Mouse (Mus musculus) 3134 (cell line): ENCODE measurements around the gene Lrmda.
A peak's percentile ranks its signal among the peaks of the same experiment; 100 is the strongest.

Source experiments
- DNase-seq: peaks from one replicate; pipeline ENCODE4 v3.0.0-alpha.2; 2011; ENCODE audit warnings: low spot score; ENCODE audit not compliant: insufficient read length; ENCODE audit errors: extremely low read depth

The Lrmda gene

DNA sequence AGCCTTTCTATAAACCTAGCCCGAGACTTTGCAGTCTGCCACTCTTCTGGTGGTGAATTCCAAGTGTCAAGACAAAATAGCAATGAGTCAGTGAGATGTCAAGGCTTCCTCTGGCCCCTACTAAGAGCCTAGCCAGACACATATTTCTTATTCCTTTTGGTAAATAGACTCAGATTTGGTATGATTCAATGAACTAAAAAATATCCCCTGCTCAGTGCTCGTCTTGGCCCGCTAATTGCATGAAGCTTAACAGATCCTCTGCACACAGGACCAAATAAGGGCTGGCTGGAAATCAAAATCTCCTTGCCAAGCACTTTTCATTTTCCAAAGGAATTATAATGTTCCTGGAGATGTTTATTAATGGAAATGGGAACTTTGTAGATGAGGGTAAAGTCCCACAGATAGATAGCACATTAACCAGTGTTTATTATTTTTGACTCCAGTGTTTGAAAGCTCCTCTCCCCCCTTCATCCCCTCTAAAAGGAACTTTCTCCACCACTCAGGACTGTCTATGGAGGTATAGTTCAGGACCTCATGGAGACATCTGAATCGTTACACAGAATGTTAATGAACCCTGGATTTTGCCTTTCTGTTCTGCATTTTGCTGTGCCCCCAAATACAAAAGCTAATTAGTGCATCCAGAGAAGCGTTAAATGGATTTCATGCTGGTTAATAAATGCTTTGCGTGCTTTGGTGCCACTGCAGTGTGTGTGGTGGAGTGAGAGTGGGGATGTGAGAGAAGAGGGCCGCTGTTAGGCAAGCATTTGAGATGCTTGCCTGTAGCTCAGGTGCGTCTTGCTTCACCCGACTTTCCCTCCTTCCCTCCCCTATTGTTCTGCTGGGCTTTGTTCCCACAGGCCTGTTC lies 945.5 kb downstream of the Lrmda start:
- no peak for DNase-seq

- no peak for DNase-seq
Measured at GRCm38 (mm10) chr14:22968705-22969104, 949.2 kb downstream of the Lrmda start.

DNA sequence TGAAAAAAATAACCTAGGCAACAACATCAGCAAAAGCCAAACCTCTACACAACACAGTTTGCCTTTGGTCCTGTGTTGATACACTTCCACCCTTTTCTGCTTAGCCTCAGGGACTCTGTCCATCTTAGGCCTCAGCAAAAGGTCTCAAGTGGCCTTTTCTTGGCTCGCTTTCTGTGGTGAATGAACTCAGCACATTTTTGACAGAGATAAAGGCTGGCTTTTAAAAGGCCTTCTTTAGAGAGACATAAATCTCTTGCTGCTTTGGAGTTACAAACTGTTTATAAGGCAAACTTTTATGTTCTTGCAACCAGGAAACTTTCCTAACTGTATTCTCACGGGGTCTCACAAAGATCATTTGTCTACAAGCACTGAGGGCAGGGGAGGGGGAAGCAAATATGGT lies 967.2 kb downstream of the Lrmda start:
- no peak for DNase-seq

DNA sequence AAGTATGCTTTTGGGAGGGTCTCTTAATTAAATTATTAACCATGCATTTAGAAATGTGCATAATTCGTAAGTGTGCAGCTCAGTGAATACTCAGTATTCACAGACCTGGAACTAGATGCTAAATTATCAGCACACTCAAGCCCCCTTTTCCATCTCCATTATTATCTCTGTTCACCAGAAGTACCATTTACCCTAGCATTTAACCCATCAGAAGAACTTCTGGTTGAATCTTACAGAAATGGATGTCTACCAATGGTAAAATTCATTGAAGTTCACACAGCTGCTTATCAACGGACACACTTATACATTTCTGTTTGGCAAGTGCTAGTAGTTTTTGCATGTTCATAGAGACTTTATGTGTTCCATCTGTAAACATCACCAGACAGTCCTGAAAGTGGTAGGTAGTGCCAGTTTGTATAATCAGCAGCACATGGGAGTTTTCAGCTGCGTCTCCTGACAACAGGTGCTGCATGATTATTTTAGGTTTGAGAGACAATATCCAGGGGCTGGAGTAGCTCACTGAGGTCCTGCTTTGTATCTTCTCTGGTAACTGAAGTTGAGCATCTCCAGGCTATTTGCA lies 968.7 kb downstream of the Lrmda start:
- DNase-seq: no peak

GRCm38 (mm10) chr14:22995184-22995935 lies 975.8 kb downstream of the Lrmda start:
- DNase-seq: no peak

DNA sequence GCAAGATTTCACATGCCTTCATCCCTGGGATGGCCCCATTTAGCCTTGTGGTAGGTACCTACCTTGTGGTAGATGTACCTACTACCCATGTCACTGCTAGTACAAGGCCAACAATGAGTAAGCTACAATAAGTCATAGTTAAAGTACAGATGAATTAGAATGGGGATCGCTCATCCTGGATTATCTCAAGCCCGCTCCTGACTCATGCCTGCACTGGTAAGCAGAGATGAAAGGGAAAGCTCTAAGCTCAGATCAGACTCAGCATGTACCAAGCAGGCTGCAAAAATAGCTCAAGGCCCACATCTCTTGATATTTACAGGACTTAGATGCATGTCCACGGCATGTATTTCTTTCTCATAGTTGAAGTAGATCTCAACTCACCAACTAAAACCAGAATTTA lies 979.4 kb downstream of the Lrmda start:
- DNase-seq: no peak

GRCm38 (mm10) chr14:23011989-23012388 lies 992.5 kb downstream of the Lrmda start:
- DNase-seq: no peak

- DNase-seq: no peak
Measured at GRCm38 (mm10) chr14:23014747-23015286, 995.3 kb downstream of the Lrmda start.

DNA sequence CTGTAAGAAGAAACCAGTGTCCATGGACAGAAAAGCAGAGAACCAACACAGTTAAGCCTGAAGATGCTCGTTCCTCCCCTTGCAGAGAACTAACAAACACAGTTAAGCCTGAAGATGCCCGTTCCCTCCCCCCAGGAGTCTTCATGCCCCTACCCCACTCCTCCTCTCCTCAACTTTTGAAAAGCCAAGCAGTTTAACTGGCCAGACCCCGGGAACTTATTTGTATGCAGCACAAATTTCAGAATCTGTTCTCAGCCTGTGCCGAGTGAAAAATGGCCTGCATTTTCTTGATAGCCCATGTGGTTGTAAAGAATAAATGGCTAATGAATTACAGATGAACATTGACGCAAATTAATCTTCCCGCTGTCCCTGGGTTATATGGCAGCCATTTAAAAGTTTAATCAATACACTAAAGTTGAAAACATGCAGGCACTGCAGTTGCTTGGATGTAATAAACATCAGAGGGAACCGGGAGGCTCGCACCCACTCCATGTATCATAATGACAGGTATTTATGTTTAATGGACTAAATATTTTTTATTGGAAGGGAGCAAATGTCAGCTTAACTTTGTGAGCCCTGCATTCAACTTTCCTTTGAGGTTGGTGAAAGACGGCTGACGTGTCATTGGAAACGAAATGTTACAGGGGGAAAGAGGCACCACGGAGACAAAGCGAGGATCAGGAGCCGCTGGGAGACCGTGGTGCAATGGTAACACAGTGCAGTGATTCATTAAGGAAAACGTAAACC lies 996.0 kb downstream of the Lrmda start:
- DNase-seq: no peak

GRCm38 (mm10) chr14:23016068-23016611 lies 996.6 kb downstream of the Lrmda start:
- no peak for DNase-seq

- no peak for DNase-seq
Measured at GRCm38 (mm10) chr14:23041002-23041401, 1021.5 kb downstream of the Lrmda start.

GRCm38 (mm10) chr14:23045322-23045721 lies 1025.8 kb downstream of the Lrmda start:
- no peak for DNase-seq

- DNase-seq: peak; percentile 7
Measured at GRCm38 (mm10) chr14:23046330-23046729, 1026.8 kb downstream of the Lrmda start.

DNA sequence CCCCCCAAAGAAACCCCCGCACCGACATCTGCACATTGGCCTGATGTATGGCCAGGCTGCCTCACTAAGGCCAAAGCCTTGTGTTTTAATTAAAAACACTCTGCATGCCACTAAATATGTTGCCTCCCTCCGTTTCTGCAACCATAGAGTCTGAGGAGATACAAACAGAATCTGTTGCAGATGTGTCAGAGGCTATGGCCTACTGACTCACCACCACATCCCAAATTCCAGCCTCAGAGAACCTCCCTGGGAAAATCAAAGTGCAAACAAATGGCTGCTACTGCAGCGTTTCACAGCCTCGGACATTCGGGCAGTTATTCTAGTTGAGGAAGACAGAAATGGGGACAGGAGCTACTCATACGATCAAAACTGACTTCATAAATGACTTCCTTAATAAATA lies 1031.9 kb downstream of the Lrmda start:
- peak; percentile 19 for DNase-seq

DNA sequence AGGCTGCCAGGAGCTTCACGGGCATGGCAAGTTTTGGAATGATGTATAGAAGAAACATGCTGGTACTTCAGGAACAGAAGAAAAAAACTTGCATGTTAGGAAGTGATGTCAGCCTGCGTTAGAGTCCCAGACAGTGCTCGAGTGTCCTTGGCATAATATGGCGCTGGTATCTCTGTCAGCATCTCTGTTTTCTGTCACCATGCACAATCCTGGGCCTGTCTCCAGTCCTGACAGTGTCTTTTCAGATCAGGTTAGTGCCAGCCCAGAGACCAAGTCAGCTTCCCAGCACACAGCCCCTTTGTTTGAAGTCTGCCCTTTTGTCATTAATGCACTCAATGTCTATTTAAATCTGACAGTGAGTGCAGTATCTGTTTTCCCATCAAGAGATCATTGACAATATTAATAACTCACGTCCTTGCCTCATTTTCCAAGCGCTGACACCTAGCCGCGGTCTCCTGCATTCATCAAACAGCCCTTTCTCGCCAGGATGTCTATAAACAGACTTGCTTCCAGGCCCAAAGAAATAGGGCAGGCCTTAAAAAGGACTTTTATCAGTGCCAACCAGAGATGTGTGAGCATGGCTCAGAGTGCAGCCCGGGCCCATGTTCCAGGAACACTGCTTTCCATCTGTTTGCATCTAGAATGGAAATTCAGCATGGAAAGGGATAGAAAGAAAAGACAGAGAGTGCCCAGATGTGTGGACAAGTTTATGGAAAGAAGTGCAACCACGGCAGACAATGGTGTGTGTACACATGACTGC lies 1033.5 kb downstream of the Lrmda start:
- no peak for DNase-seq

- DNase-seq: no peak
Measured at GRCm38 (mm10) chr14:23057228-23057976, 1037.9 kb downstream of the Lrmda start.

DNA sequence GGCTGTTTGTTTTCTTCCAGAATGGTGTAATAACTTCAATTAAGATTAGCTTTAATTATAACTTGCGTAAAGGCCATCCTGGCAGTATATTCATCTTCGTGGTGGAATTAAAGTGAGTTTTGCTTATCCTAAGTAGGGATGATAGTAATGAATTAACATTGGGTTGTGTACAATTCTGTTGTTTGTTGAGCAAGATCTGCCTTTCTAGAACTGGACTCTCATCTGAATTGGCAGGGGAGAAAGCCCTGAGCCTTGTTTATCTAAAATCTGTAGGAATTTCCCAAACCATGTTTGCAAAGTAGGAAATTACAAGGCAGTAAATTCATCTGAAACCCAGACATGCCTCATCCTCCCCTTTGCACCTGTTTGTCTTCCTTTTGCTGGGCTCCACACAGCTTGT lies 1038.5 kb downstream of the Lrmda start:
- no peak for DNase-seq

DNA sequence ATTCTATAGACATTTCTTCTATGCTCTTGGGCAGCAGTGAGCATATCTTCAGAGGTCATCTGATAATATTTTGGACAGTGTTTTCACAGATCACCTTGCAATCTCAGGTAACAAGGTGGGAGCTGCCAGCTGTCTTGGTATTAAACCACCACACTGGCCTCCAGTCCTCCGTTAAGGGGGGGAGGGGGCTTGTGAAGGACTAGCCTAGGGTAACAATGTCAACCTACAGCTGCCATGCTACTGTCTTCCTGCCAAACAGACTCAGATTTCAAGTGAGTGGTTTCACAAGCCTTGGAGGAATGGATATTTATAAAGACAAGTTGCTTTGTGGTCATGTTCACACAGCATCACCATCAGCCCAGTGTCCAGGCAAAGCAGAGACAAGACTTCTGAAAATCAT lies 1059.2 kb downstream of the Lrmda start:
- DNase-seq: no peak

DNA sequence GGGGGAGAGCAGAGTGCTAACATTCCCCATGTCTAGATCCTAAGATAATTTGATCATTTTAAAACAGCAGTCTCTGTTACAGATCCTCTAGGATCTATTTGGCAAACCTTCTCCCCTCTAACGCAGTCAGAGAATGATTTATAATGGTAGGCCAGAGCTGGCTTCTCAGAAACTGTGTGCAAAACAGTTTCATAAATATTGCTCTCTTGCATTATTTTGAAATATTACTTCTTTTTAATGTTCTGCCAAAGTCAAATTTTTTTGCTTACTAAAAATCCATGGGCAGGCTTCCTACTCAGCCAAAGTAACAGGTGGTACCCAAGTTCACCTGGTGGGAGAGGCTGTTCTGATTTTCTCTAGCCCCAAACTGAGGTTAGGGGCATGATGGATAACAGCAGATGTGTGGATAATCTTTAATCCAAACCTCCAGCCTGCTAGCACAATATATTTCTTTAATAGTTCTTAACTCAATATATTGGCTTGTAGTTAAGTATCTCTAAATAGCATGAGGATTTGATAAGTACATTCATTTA lies 1064.8 kb downstream of the Lrmda start:
- no peak for DNase-seq
